Mouse (Mus musculus): ENCODE measurements at regions not wholly inside any gene's neighbourhood (a gene's known extent, or its start where the extent isn't known, plus 50 kb on each side); places are given as distances from the start of the nearest gene placed in this dataset.

GRCm38 (mm10) chr10:9242596-9243280, 356.9 kb upstream of the Sash1 start:
- Histone ChIP-seq H3K36me3 (ENCODE audit: control insufficient read depth, insufficient read depth) (no peaks in the 10 kb centered on the region), H3K4me2 (ENCODE audit: low read length) (no peak overlapping the region), H3K9ac (replicated peaks; ENCODE audit: low read depth, low read length) (no peak overlapping the region), H3K27ac (ENCODE audit: low read length) (peak overlapping the region; percentile 9; the same call in 1 of the 2 replicates), H3K4me1 (replicated peaks; ENCODE audit: control insufficient read depth, insufficient read depth, low read length) (peaks cover 12% of the 10 kb centered on the region), H3K9me3 (ENCODE audit: control insufficient read depth, low read length) (no peaks in the 10 kb centered on the region), H3K27me3 (replicated peaks; ENCODE audit: control insufficient read depth, insufficient read depth, low read length) (no peaks in the 10 kb centered on the region), H3K4me3 (replicated peaks; ENCODE audit: low read length) (no peak overlapping the region)
- 70% methylated on average over 7 of the region's 7 CpGs for WGBS
- peak; percentile 27 for ATAC-seq

- no peaks in the 10 kb centered on the region for H3K27me3 ChIP-seq (replicated peaks; ENCODE audit: control insufficient read depth, insufficient read depth, low read length)
- WGBS, result 46% methylated on average over 6 of the region's 6 CpGs
- H3K9ac ChIP-seq (replicated peaks; ENCODE audit: low read depth, low read length), result no peak overlapping the region
- peak; percentile 55 for ATAC-seq
- no peak overlapping the region for H3K27ac ChIP-seq (ENCODE audit: low read length)
- H3K9me3 ChIP-seq (ENCODE audit: control insufficient read depth, low read length), result no peaks in the 10 kb centered on the region
- H3K4me3 ChIP-seq (replicated peaks; ENCODE audit: low read length), result no peak overlapping the region
- no peak overlapping the region for H3K4me2 ChIP-seq (ENCODE audit: low read length)
- H3K4me1 ChIP-seq (replicated peaks; ENCODE audit: control insufficient read depth, insufficient read depth, low read length), result peaks cover 12% of the 10 kb centered on the region
- H3K36me3 ChIP-seq (ENCODE audit: control insufficient read depth, insufficient read depth), result no peaks in the 10 kb centered on the region
Measured at GRCm38 (mm10) chr10:9239956-9240355, 354.1 kb upstream of the Sash1 start.

DNA sequence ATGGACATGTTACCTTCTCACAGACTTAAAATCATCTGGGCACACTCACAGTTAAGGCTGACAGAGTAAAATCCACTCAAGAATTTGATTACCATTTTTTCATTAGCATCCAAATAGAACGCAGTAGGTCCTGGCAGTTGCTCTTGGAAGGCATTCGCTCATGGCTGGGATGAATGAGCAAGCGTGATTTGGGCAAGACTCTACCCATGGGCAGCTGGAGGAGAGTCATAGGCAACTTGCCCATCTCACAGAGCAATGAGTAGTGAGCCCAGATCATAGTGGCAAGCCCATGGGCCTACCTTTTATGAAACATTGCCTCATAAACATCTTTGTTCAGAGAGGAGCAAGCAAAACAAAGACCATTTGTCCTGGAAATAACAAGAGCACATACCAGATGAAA, 345.9 kb upstream of the Sash1 start:
- Histone ChIP-seq H3K27ac (ENCODE audit: low read length) (no peak overlapping the region), H3K4me2 (ENCODE audit: low read length) (no peak overlapping the region), H3K4me3 (replicated peaks; ENCODE audit: low read length) (no peak overlapping the region), H3K27me3 (replicated peaks; ENCODE audit: control insufficient read depth, insufficient read depth, low read length) (no peaks in the 10 kb centered on the region), H3K4me1 (replicated peaks; ENCODE audit: control insufficient read depth, insufficient read depth, low read length) (peaks cover 3% of the 10 kb centered on the region; the same call in 1 of the 2 replicates), H3K9ac (replicated peaks; ENCODE audit: low read depth, low read length) (no peak overlapping the region), H3K36me3 (ENCODE audit: control insufficient read depth, insufficient read depth) (no peaks in the 10 kb centered on the region), H3K9me3 (ENCODE audit: control insufficient read depth, low read length) (no peaks in the 10 kb centered on the region)
- peak; percentile 88 for ATAC-seq
- 35% methylated on average over 3 of the region's 3 CpGs for WGBS

GRCm38 (mm10) chr10:9229116-9229515, 343.2 kb upstream of the Sash1 start:
- Histone ChIP-seq H3K4me3 (replicated peaks; ENCODE audit: low read length) (no peak overlapping the region), H3K4me2 (ENCODE audit: low read length) (no peak overlapping the region), H3K9me3 (ENCODE audit: control insufficient read depth, low read length) (no peaks in the 10 kb centered on the region), H3K27ac (ENCODE audit: low read length) (no peak overlapping the region), H3K36me3 (ENCODE audit: control insufficient read depth, insufficient read depth) (no peaks in the 10 kb centered on the region), H3K27me3 (replicated peaks; ENCODE audit: control insufficient read depth, insufficient read depth, low read length) (no peaks in the 10 kb centered on the region), H3K4me1 (replicated peaks; ENCODE audit: control insufficient read depth, insufficient read depth, low read length) (peaks cover 3% of the 10 kb centered on the region; the same call in 1 of the 2 replicates), H3K9ac (replicated peaks; ENCODE audit: low read depth, low read length) (no peak overlapping the region)
- no peak for ATAC-seq
- WGBS, result 70% methylated on average over 11 of the region's 11 CpGs

DNA sequence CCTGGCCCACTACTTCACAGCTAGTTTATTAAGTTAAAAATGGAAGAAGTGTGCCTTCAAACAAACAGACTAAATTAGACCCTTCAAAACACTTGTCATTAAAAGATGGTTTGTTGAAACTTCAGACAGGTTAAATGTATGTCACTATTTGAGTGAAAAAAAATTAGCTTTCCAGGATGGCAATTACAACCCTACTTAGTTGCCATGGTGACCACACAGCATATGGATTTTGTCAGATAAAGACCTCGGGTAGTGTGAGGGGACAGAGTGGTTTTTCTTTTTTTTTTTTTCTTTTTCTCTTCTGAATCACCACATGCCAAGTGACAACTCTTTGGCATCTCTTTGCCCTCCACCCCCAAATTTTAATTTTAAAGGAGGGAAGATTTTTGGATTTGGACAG, 341.5 kb upstream of the Sash1 start:
- WGBS, result 0% methylated on average over 1 of the region's 1 CpGs
- Histone ChIP-seq H3K9me3 (ENCODE audit: control insufficient read depth, low read length) (no peaks in the 10 kb centered on the region), H3K4me2 (ENCODE audit: low read length) (no peak overlapping the region), H3K9ac (replicated peaks; ENCODE audit: low read depth, low read length) (no peak overlapping the region), H3K4me1 (replicated peaks; ENCODE audit: control insufficient read depth, insufficient read depth, low read length) (peaks cover 3% of the 10 kb centered on the region; the same call in 1 of the 2 replicates), H3K27ac (ENCODE audit: low read length) (no peak overlapping the region), H3K4me3 (replicated peaks; ENCODE audit: low read length) (no peak overlapping the region), H3K36me3 (ENCODE audit: control insufficient read depth, insufficient read depth) (no peaks in the 10 kb centered on the region), H3K27me3 (replicated peaks; ENCODE audit: control insufficient read depth, insufficient read depth, low read length) (no peaks in the 10 kb centered on the region)
- ATAC-seq, result peak; percentile 18; the same call in 1 of the 2 replicates

- ATAC-seq, result peak; percentile 55
- no peaks in the 10 kb centered on the region for H3K9me3 ChIP-seq (ENCODE audit: control insufficient read depth, low read length)
- H3K27ac ChIP-seq (ENCODE audit: low read length), result no peak overlapping the region
- H3K27me3 ChIP-seq (replicated peaks; ENCODE audit: control insufficient read depth, insufficient read depth, low read length), result no peaks in the 10 kb centered on the region
- no peak overlapping the region for H3K4me2 ChIP-seq (ENCODE audit: low read length)
- no peak overlapping the region for H3K9ac ChIP-seq (replicated peaks; ENCODE audit: low read depth, low read length)
- H3K36me3 ChIP-seq (ENCODE audit: control insufficient read depth, insufficient read depth), result no peaks in the 10 kb centered on the region
- WGBS, result 20% methylated on average over 2 of the region's 2 CpGs
- H3K4me1 ChIP-seq (replicated peaks; ENCODE audit: control insufficient read depth, insufficient read depth, low read length), result no peaks in the 10 kb centered on the region
- H3K4me3 ChIP-seq (replicated peaks; ENCODE audit: low read length), result no peak overlapping the region
Measured at GRCm38 (mm10) chr10:9210646-9211045, 324.8 kb upstream of the Sash1 start.

DNA sequence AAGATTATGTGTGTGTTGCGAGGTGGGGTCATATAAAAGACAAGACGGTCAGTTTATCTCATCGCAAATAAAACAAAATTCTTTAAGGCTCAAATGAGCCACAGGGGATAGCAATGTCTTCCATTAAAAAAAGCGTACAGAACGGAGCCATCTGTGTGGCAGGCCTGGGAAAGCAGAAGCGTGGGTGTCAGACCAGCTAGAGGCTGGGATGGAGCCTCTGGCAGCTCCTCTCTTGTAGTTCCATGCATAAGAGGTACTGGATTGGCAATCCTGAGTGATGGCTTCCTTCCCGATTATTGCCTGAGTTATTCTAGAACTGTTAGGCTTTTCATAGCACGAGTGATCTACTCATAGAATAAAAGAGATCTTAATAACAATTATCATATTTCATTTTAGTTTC, 318.2 kb upstream of the Sash1 start:
- Histone ChIP-seq H3K4me3 (replicated peaks; ENCODE audit: low read length) (no peak overlapping the region), H3K27me3 (replicated peaks; ENCODE audit: control insufficient read depth, insufficient read depth, low read length) (no peaks in the 10 kb centered on the region), H3K27ac (ENCODE audit: low read length) (no peak overlapping the region), H3K4me2 (ENCODE audit: low read length) (no peak overlapping the region), H3K9ac (replicated peaks; ENCODE audit: low read depth, low read length) (no peak overlapping the region), H3K36me3 (ENCODE audit: control insufficient read depth, insufficient read depth) (no peaks in the 10 kb centered on the region), H3K9me3 (ENCODE audit: control insufficient read depth, low read length) (no peaks in the 10 kb centered on the region), H3K4me1 (replicated peaks; ENCODE audit: control insufficient read depth, insufficient read depth, low read length) (no peaks in the 10 kb centered on the region)
- peak; percentile 59; the same call in 1 of the 2 replicates for ATAC-seq
- 82% methylated on average over 8 of the region's 8 CpGs for WGBS

DNA sequence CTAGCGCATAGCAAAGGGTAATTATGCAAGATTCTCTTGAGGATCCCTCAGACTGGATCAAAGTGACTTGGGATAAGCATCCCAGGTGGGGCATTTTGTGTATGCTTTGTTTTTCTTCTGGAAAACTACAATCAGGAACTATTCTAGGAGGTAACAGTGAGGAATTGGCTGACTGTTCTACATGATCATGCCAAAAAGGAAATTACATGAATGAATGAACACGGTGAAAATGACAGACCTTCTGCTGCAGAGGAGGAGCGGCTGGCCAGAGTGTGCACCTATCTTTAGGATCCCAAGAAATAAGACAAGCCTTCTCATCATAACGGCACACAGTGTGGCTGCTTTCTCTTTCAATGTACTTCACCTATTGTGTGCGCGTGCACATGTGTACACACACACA, 317.5 kb upstream of the Sash1 start:
- no peaks in the 10 kb centered on the region for H3K27me3 ChIP-seq (replicated peaks; ENCODE audit: control insufficient read depth, insufficient read depth, low read length)
- ATAC-seq, result no peak
- H3K4me1 ChIP-seq (replicated peaks; ENCODE audit: control insufficient read depth, insufficient read depth, low read length), result no peaks in the 10 kb centered on the region
- WGBS, result 83% methylated on average over 6 of the region's 6 CpGs
- no peak overlapping the region for H3K4me3 ChIP-seq (replicated peaks; ENCODE audit: low read length)
- no peak overlapping the region for H3K4me2 ChIP-seq (ENCODE audit: low read length)
- H3K36me3 ChIP-seq (ENCODE audit: control insufficient read depth, insufficient read depth), result no peaks in the 10 kb centered on the region
- no peaks in the 10 kb centered on the region for H3K9me3 ChIP-seq (ENCODE audit: control insufficient read depth, low read length)
- H3K27ac ChIP-seq (ENCODE audit: low read length), result no peak overlapping the region
- H3K9ac ChIP-seq (replicated peaks; ENCODE audit: low read depth, low read length), result no peak overlapping the region

DNA sequence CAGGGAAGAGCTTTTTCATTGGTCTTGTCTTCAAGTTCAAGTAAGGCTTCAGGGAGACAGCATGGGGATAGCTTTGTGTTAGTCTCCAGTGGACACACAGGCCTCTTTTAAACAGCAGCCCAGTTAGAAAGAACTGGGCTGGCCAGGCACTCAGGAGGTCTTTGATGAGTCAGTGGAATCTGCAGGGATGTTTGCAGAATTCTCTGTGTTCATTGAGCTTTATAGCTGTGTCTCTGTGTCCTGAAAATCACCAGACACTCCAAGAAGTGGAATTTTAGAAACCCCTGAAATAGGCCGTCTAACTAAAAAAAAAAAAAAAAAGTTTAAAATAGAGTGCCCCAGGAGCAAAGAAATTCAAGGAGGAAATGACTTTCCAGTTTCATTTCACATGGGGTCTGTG, 317.1 kb upstream of the Sash1 start:
- Histone ChIP-seq H3K36me3 (ENCODE audit: control insufficient read depth, insufficient read depth) (no peaks in the 10 kb centered on the region), H3K27ac (ENCODE audit: low read length) (no peak overlapping the region), H3K4me3 (replicated peaks; ENCODE audit: low read length) (no peak overlapping the region), H3K4me2 (ENCODE audit: low read length) (no peak overlapping the region), H3K4me1 (replicated peaks; ENCODE audit: control insufficient read depth, insufficient read depth, low read length) (no peaks in the 10 kb centered on the region), H3K9me3 (ENCODE audit: control insufficient read depth, low read length) (no peaks in the 10 kb centered on the region), H3K27me3 (replicated peaks; ENCODE audit: control insufficient read depth, insufficient read depth, low read length) (no peaks in the 10 kb centered on the region), H3K9ac (replicated peaks; ENCODE audit: low read depth, low read length) (no peak overlapping the region)
- 85% methylated on average over 1 of the region's 1 CpGs for WGBS
- ATAC-seq, result no peak

DNA sequence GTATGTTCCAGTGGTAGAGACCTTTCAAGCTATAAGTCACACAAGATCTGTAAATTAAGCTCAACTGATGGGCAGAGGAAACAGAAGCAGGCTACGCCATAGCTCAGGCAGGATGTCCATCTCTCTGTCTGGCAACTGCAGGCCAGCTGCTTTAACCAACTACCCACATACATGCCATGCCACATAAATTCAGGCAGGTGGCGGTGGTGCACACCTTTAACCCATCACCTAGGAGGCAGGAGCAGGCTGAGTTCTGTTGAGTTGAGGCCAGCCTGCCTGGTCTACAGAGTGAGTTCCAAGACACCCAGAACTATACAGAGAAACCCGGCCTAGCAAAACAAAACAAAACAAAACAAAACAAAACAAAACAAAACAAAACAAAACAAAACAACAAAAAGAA, 289.1 kb upstream of the Sash1 start:
- Histone ChIP-seq H3K36me3 (ENCODE audit: control insufficient read depth, insufficient read depth) (no peaks in the 10 kb centered on the region), H3K27me3 (replicated peaks; ENCODE audit: control insufficient read depth, insufficient read depth, low read length) (no peaks in the 10 kb centered on the region), H3K9me3 (ENCODE audit: control insufficient read depth, low read length) (no peaks in the 10 kb centered on the region), H3K4me2 (ENCODE audit: low read length) (no peak overlapping the region), H3K4me3 (replicated peaks; ENCODE audit: low read length) (no peak overlapping the region), H3K9ac (replicated peaks; ENCODE audit: low read depth, low read length) (no peak overlapping the region), H3K4me1 (replicated peaks; ENCODE audit: control insufficient read depth, insufficient read depth, low read length) (no peaks in the 10 kb centered on the region), H3K27ac (ENCODE audit: low read length) (no peak overlapping the region)
- ATAC-seq, result no peak; the same call in 1 of the 2 replicates
- 67% methylated on average over 3 of the region's 3 CpGs for WGBS

Measured in forebrain, embryonic 16.5 days (tissue).